Mouse (Mus musculus) heart, postnatal 25 days (tissue): Measurements from ENCODE around the gene Ttf2. TPM values are rescaled to one million over a fixed set of nuclear protein-coding genes. Genes with fewer than 3 reads are reported as not detected.
A peak's percentile ranks its signal among the peaks of the same experiment; 100 is the strongest.

Experiments used
- DNase-seq: peaks from one replicate; pipeline ENCODE4 v3.0.0; 2022; ENCODE audit warnings: low spot score
- intact Hi-C: fragments of 180-260 bp; cut with DNase I; formaldehyde crosslinking; loops from one replicate; pipeline ENCODE4 v1.15.1; 2025
- total RNA-seq, 2 experiments: library from RNA; stranded (reverse); gene quantifications; 2 replicates each; pipeline ENCODE4 v1.2.3; 2021

The Ttf2 gene
- total RNA-seq, 2 experiments from 2014 or later: 2.1 to 2.5 TPM

- no peak for DNase-seq
- intact Hi-C loops: loop anchor here (5.0 kb wide), 1 partner anchor 235 kb away; the partner anchor contains the start of gene Man1a2
Measured at GRCm38 (mm10) chr3:100922506-100923375, 46.7 kb downstream of the Ttf2 start.

- intact Hi-C loops: loop anchor here (5.0 kb wide), 1 partner anchor 235 kb away; the partner anchor contains the start of gene Man1a2
- DNase-seq: peak; percentile 99
Measured at GRCm38 (mm10) chr3:100921825-100922505, 47.5 kb downstream of the Ttf2 start, which contains the start of gene Trim45. Gene Trim45, plus strand, starts transcription at chr3:100922202.

- no peak for DNase-seq
- intact Hi-C loops: loop anchor here (5.0 kb wide), 1 partner anchor 233 kb away; the partner anchor contains the start of gene Man1a2
Measured at GRCm38 (mm10) chr3:100920611-100921140, 48.8 kb downstream of the Ttf2 start.

- intact Hi-C loops: loop anchor here (5.0 kb wide), 1 partner anchor 380 kb away; no protein-coding TSS in a partner anchor
- DNase-seq: no peak
Measured at GRCm38 (mm10) chr3:100916844-100917243, 52.6 kb downstream of the Ttf2 start.

- DNase-seq: no peak
- intact Hi-C loops: no loop called here
Measured at GRCm38 (mm10) chr3:100911498-100912213, 57.8 kb downstream of the Ttf2 start.

GRCm38 (mm10) chr3:100911026-100911425 is 58.4 kb downstream of the Ttf2 start:
- intact Hi-C loops: no loop called here
- DNase-seq: no peak

GRCm38 (mm10) chr3:100910621-100911020 is 58.8 kb downstream of the Ttf2 start:
- intact Hi-C loops: no loop called here
- no peak for DNase-seq

- DNase-seq: no peak
- intact Hi-C loops: loop anchor here (5.0 kb wide), 1 partner anchor 136 kb away; no protein-coding TSS in a partner anchor
Measured at GRCm38 (mm10) chr3:100908594-100908993, 60.9 kb downstream of the Ttf2 start.

- intact Hi-C loops: loop anchor here (5.0 kb wide), 1 partner anchor 135 kb away; no protein-coding TSS in a partner anchor
Measured at GRCm38 (mm10) chr3:100906916-100907315, 62.5 kb downstream of the Ttf2 start.

GRCm38 (mm10) chr3:100906128-100906527 is 63.3 kb downstream of the Ttf2 start:
- intact Hi-C loops: loop anchor here (5.0 kb wide), 1 partner anchor 134 kb away; no protein-coding TSS in a partner anchor
- no peak for DNase-seq

More at GRCm38 (mm10) chr3:100906916-100907315, 62.5 kb downstream of the Ttf2 start:
- DNase-seq: no peak

GRCm38 (mm10) chr3:100895500-100895899 is 74.0 kb downstream of the Ttf2 start:
- no peak for DNase-seq
- intact Hi-C loops: no loop called here

- DNase-seq: no peak
- intact Hi-C loops: no loop called here
Measured at GRCm38 (mm10) chr3:100892383-100893335, 76.8 kb downstream of the Ttf2 start.

GRCm38 (mm10) chr3:100890406-100890805 is 79.1 kb downstream of the Ttf2 start:
- no peak for DNase-seq
- intact Hi-C loops: no loop called here

- intact Hi-C loops: no loop called here
- no peak for DNase-seq
Measured at GRCm38 (mm10) chr3:100889234-100889633, 80.2 kb downstream of the Ttf2 start.

Other genes with a start within 250 kb of the Ttf2 start
- under 1 TPM; 0.52 to 0.53 TPM for gene Vtcn1, start 144.2 kb downstream of the Ttf2 start, total RNA-seq
- gene Trim45, start 47.5 kb downstream of the Ttf2 start, total RNA-seq: 10 to 100 TPM in 1 of 2 experiments, 1 to 10 TPM in 1; 9.7 to 10.2 TPM
- under 1 TPM; 0.23 to 0.25 TPM for gene Cd101, start 59.9 kb upstream of the Ttf2 start, total RNA-seq
- 10 to 100 TPM; 31.0 to 34.9 TPM for gene Ptgfrn, start 140.6 kb upstream of the Ttf2 start, total RNA-seq